Mouse (Mus musculus): ENCODE measurements at regions not wholly inside any gene's neighbourhood (a gene's known extent, or its start where the extent isn't known, plus 50 kb on each side); places are given as distances from the start of the nearest gene placed in this dataset.

- DNase-seq (ENCODE audit: extremely low read depth, insufficient read length, low spot score): no peak
These were observed 110.2 kb upstream of the Zeb2 start for GRCm38 (mm10) chr2:45227276-45227944.

DNA sequence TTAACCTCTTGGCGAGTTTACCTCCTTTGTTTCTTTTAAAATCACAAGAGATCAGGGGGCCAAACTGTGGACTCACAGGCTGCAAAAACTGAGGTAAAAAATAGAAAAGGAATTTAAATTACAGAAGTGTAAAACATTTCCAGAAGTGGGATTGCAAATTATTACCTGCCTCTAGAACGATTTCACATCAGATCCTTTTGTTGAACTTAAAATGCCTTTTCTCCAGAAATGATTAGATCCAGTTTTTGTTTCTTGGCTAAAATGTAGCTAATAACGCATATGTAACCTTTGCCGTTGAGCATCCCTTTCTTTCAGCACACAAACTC, 108.8 kb upstream of the Zeb2 start:
- no peak for DNase-seq (ENCODE audit: extremely low read depth, insufficient read length, low spot score)

GRCm38 (mm10) chr2:45225364-45226044, 108.3 kb upstream of the Zeb2 start:
- DNase-seq (ENCODE audit: extremely low read depth, insufficient read length, low spot score): no peak

GRCm38 (mm10) chr2:45222213-45222612, 105.0 kb upstream of the Zeb2 start:
- DNase-seq (ENCODE audit: extremely low read depth, insufficient read length, low spot score): no peak

GRCm38 (mm10) chr2:45219851-45220250, 102.7 kb upstream of the Zeb2 start:
- DNase-seq (ENCODE audit: extremely low read depth, insufficient read length, low spot score): no peak

DNA sequence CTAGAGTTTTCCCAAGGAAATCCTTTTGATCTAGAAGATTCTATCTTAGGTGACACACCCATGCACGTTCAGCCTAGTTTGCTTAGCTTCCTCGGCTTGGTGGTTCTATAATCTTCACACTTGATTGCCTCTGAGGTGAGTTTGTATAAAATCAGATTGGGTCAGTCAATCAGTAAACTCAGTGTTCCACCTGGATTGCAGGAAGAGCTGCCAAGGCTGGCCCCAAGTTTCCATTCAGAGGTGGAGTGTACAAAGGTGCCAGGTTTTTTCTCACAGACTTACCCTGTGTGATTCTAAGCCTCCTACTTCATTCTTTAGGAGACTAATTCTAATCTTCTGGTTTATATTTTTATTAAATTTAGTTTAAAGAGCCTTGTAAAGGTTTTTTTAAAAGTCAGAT, 95.6 kb upstream of the Zeb2 start:
- DNase-seq (ENCODE audit: extremely low read depth, insufficient read length, low spot score): no peak

DNA sequence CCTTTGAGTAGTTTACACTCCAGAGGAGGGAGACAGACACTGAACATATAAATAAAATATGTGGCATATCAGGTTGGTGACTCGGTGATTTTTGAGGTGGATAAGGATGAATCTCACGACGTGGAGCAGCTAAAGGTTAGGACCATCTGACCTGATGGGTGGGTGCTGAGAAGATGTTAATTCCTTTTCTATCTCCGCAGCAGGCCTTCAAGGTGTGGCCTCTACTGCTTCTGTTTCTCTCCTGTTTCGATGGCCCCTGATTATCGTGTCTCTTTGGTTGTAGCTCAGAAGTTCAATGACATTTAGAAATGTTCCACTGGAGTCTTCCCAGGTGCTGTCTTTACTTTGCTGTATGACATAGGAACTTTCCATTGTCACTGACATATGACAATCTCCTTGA, 91.3 kb upstream of the Zeb2 start:
- DNase-seq (ENCODE audit: extremely low read depth, insufficient read length, low spot score): no peak

- DNase-seq (ENCODE audit: extremely low read depth, insufficient read length, low spot score): no peak
These were observed 88.6 kb upstream of the Zeb2 start for GRCm38 (mm10) chr2:45205756-45206155.

GRCm38 (mm10) chr2:45205211-45205610, 88.0 kb upstream of the Zeb2 start:
- DNase-seq (ENCODE audit: extremely low read depth, insufficient read length, low spot score): no peak

DNA sequence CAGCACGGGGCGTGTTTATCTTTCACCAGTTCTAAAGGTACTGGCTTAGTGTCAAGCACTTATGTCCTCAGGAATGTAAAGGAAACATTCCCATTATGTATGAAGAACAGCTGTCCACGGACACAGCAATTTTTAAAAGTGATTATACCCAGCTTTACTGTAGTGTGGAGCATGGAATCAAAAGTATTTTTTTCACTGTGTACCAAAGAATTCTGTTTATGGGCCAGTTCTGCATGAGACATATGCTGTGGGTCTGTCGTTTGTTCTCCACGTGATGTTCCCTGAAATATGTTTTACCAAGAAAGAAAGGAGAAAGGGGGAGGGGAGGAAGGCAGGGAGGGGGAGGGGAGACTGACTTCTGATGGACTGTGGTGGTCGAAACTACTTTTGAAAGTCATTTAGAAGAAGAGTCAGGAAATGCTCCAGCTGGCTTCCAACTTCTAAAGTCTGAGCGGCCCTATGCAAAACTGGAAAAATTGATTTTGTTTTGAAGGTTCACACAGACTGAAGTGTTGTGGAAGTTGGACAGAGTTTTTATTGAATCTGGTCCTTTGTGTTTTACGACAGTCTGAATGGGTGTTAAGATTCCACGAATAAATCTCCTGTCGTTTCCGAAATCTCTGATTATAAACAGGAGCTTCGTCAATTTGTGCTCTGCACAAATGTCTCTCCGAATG, 80.9 kb upstream of the Zeb2 start:
- no peak for DNase-seq (ENCODE audit: extremely low read depth, insufficient read length, low spot score)

GRCm38 (mm10) chr2:45197342-45197741, 80.1 kb upstream of the Zeb2 start:
- DNase-seq (ENCODE audit: extremely low read depth, insufficient read length, low spot score): no peak

- DNase-seq (ENCODE audit: extremely low read depth, insufficient read length, low spot score): no peak
These were observed 79.3 kb upstream of the Zeb2 start for GRCm38 (mm10) chr2:45196511-45196910.

DNA sequence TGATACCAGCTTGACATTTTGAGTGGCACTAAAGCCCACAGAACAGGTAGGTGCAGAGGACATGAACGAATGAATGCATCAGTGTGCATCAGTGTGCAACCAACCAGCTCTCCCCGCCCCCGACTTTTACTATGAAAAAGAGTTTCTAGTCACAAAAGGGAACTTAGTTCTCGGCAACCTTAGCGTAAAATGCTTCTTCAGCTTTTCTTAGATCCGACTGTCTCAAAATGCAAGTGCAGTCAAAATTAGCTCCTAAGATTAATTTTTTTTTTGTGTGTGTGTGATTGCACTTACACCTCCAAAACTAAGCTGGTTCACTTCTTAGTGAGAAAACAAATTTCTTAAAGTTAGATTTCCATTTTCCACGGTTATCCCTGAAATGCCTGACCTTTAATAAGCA, 77.1 kb upstream of the Zeb2 start:
- DNase-seq (ENCODE audit: extremely low read depth, insufficient read length, low spot score): no peak

GRCm38 (mm10) chr2:45185621-45185999, 68.4 kb upstream of the Zeb2 start:
- no peak for DNase-seq (ENCODE audit: extremely low read depth, insufficient read length, low spot score)

GRCm38 (mm10) chr2:45184704-45185620, 67.8 kb upstream of the Zeb2 start:
- no peak for DNase-seq (ENCODE audit: extremely low read depth, insufficient read length, low spot score)

DNA sequence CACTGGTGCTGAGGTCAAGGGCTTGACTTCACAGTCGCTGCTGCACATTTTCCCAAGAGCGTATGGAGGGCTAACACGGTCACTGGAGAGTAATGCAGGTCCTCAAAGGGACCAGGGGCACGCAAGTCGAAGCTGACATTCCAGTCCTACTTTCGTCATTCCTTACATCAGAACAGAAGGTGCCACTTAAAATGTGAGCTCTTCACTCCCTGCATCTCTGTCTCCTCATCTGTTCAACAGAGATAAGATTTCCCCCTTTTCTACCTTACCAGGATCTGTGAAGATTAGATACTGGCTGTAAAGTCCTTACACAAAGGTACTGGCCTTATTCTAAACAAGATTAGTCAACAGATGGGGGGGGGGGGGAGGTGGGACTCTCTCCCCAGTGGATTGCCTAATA, 67.0 kb upstream of the Zeb2 start:
- no peak for DNase-seq (ENCODE audit: extremely low read depth, insufficient read length, low spot score)

DNA sequence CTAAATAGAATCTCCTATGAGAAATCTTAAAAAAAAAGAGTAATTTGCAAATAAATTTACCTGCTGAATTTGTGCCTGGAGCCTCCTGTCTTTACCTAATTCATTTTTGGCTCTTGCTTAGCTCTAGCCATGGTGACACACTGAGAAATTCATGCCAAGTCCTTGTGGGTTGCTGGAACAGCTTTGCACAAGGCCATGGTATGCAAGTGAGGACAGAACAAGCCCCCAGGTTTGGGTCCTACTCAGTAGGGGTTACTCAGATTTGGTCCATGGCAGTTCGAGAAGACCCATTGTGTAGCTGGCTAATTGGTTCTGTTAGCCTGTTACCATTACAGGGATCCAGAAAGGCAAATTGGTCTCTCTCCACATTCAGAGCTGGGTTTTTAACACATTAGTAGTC, 65.7 kb upstream of the Zeb2 start:
- DNase-seq (ENCODE audit: extremely low read depth, insufficient read length, low spot score): no peak

DNA sequence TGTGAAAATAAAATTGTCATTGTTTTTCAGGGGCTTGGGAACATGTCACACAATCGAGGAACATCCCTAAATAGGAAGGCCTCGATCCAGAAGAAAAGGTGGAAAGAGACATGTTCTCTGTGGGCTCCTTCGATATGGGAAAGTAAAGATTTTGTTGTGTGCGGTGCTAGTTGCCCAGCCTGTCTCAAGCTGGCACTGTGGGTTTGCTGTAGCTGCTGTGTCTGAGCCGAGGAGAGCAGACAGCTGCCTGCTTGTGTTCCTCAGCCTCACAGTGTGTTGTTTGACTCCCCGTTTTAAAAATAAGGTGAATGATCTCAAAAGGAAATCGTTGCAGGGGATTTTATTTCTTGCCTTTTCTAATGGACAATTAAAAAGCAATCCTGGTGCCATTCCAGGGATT, 64.4 kb upstream of the Zeb2 start:
- no peak for DNase-seq (ENCODE audit: extremely low read depth, insufficient read length, low spot score)

DNA sequence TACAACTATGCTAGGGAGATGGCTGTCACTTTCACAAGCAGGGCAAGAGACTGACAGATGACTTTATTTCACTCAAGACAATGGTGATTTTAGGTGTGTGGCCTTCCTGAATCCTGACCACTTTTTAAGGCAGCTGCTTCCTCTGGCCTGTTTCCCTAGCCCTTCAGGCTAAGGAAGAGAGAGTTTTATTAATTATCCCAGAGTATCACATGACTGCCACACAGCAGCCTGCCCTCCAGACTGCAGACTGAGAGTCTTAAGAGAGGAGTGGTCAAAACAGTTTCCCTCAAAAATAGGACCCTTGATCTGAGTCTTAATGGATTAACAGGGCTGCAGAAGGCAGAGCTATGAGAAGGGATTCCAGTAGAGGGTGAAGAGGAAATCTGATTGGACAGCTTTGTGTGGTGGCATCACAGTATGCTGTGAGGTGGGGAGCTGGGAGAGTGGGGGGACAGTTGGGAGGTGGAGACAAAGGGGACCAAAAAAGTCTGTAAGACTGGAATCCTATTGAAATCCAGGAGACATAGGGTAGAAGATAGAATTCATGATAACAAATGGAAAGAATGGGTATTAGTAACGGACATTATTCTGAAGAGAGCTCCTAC, 61.8 kb upstream of the Zeb2 start:
- no peak for DNase-seq (ENCODE audit: extremely low read depth, insufficient read length, low spot score)

DNA sequence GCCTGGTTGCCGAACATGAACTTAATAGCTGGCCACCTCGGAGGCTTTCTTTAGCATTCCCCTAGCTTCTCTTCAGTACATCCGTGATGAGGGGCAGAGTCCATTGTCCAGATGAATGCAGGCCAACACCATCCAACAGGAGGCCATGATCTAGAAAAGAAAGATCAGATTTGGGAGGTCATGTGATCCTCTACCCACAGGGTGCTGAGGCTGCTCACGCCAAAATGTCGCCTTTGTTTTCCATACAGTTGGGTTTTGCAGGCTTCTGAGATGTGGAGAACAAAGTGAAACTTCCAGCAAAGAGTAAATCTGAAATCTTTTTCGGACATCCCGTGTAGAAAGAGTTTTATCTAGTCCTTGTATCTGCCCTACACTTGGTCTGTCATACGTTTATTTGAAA, 55.2 kb upstream of the Zeb2 start:
- no peak for DNase-seq (ENCODE audit: extremely low read depth, insufficient read length, low spot score)

All from 3134 (cell line).